Mouse (Mus musculus) heart, embryonic 11.5 days (tissue): ENCODE data around the gene Taf5l. TPM values are rescaled to one million over a fixed set of nuclear protein-coding genes. Genes with fewer than 3 reads are reported as not detected.

Experiments used
- ATAC-seq: fragments of 200-750 bp; cut with Nextera tagmentation; replicated peaks from 2 replicates; pipeline ENCODE4 v1.8.0; 2017; ENCODE audit warnings: moderate library complexity; ENCODE audit not compliant: insufficient number of reproducible peaks, low FRiP score, low TSS enrichment
- H3K27ac ChIP-seq: fragments of 300-500 bp; sonication (generic); 2 replicates; pipeline ENCODE4 v1.5.1; 2014; ENCODE audit warnings: mild to moderate bottlenecking, low read depth, low read length
- H3K27me3 ChIP-seq: fragments of 300-500 bp; sonication (generic); 2 replicates; pipeline ENCODE4 v1.6.1; 2014; ENCODE audit warnings: mild to moderate bottlenecking, low read length, mixed read lengths; ENCODE audit not compliant: control insufficient read depth, insufficient read depth
- H3K36me3 ChIP-seq: fragments of 300-500 bp; sonication (generic); 2 replicates; pipeline ENCODE4 v1.6.1; 2014; ENCODE audit warnings: mild to moderate bottlenecking, low read length, moderate library complexity, mixed read lengths; ENCODE audit not compliant: control insufficient read depth, insufficient read depth
- H3K4me1 ChIP-seq: fragments of 300-500 bp; sonication (generic); 2 replicates; pipeline ENCODE4 v1.6.1; 2014; ENCODE audit warnings: low read length; ENCODE audit not compliant: control insufficient read depth, insufficient read depth
- H3K4me2 ChIP-seq: fragments of 300-500 bp; sonication (generic); 2 replicates; pipeline ENCODE4 v1.6.1; 2014; ENCODE audit warnings: mild to moderate bottlenecking, moderate library complexity
- H3K4me3 ChIP-seq: fragments of 300-500 bp; sonication (generic); 2 replicates; pipeline ENCODE4 v1.5.1; 2014; ENCODE audit warnings: low read depth, low read length
- H3K9ac ChIP-seq: fragments of 300-500 bp; sonication (generic); 2 replicates; pipeline ENCODE4 v1.6.1; 2014; ENCODE audit warnings: mild to moderate bottlenecking, low read depth, low read length, moderate library complexity
- H3K9me3 ChIP-seq: fragments of 300-500 bp; sonication (generic); replicated peaks from 2 replicates; pipeline ENCODE4 v1.6.1; 2016; ENCODE audit warnings: low read length; ENCODE audit not compliant: control insufficient read depth
- WGBS: fragments of 180-500 bp; shearing (Covaris S2); extraction: QIAGEN DNeasy Blood & Tissue Kit; methylation state at CpG from one replicate; pipeline ENCODE4 v1.1.7; 2014; ENCODE audit not compliant: insufficient replicate concordance; 5-methylcytosine and 5-hydroxymethylcytosine counted together
- polyA plus RNA-seq: library from polyadenylated mRNA; unstranded; fragments of >200 nt; fragmentation: Nextera tagmentation; extraction: Ambion mirVana; gene quantifications from 2 replicates; pipeline ENCODE4 v1.2.1, GENCODE M21; 2014

The Taf5l gene
- polyA plus RNA-seq, 1 experiment from 2014 or later, result 31.2 TPM

GRCm38 (mm10) chr8:123982291-123982793 lies 38.9 kb downstream of the Taf5l start:
- peak overlapping the region; percentile 97 for H3K27ac ChIP-seq
- under 1% methylated on average over 44 of the region's 48 CpGs for WGBS
- H3K36me3 ChIP-seq, result no peaks in the 10 kb centered on the region
- H3K4me3 ChIP-seq, result peak overlapping the region; percentile 90
- ATAC-seq, result no peak
- H3K27me3 ChIP-seq, result no peaks in the 10 kb centered on the region
- no peaks in the 10 kb centered on the region for H3K9me3 ChIP-seq
- peak overlapping the region; percentile 94 for H3K4me2 ChIP-seq
- H3K4me1 ChIP-seq, result peaks cover 32% of the 10 kb centered on the region
- peak overlapping the region; percentile 96 for H3K9ac ChIP-seq

- WGBS, result 42% methylated on average over 4 of the region's 4 CpGs
- Histone ChIP-seq H3K4me1 (peaks cover 32% of the 10 kb centered on the region), H3K36me3 (no peaks in the 10 kb centered on the region), H3K4me3 (peak overlapping the region; percentile 90), H3K9ac (peak overlapping the region; percentile 96; the same call in 1 of the 2 replicates), H3K27me3 (no peaks in the 10 kb centered on the region), H3K27ac (peak overlapping the region; percentile 42), H3K9me3 (no peaks in the 10 kb centered on the region), H3K4me2 (peak overlapping the region; percentile 94)
- ATAC-seq, result no peak
Observed at GRCm38 (mm10) chr8:123981674-123982073, 39.5 kb downstream of the Taf5l start.

GRCm38 (mm10) chr8:123980239-123980638 lies 41.0 kb downstream of the Taf5l start:
- Histone ChIP-seq H3K9ac (peak overlapping the region; percentile 59), H3K36me3 (no peaks in the 10 kb centered on the region), H3K27ac (peak overlapping the region; percentile 86), H3K4me1 (peaks cover 32% of the 10 kb centered on the region), H3K4me2 (peak overlapping the region; percentile 44), H3K27me3 (no peaks in the 10 kb centered on the region), H3K9me3 (no peaks in the 10 kb centered on the region), H3K4me3 (peak overlapping the region; percentile 90)
- 49% methylated on average over 4 of the region's 4 CpGs for WGBS
- no peak for ATAC-seq

GRCm38 (mm10) chr8:123978926-123979325 lies 42.3 kb downstream of the Taf5l start:
- Histone ChIP-seq H3K9me3 (no peaks in the 10 kb centered on the region), H3K4me2 (peak overlapping the region; percentile 58), H3K9ac (peak overlapping the region; percentile 64), H3K4me1 (peaks cover 32% of the 10 kb centered on the region), H3K36me3 (no peaks in the 10 kb centered on the region), H3K27me3 (no peaks in the 10 kb centered on the region), H3K27ac (peak overlapping the region; percentile 86), H3K4me3 (peak overlapping the region; percentile 90)
- WGBS, result 18% methylated on average over 8 of the region's 8 CpGs
- peak; percentile 85 for ATAC-seq

- 30% methylated on average over 14 of the region's 14 CpGs for WGBS
- no peaks in the 10 kb centered on the region for H3K9me3 ChIP-seq
- H3K36me3 ChIP-seq, result no peaks in the 10 kb centered on the region
- H3K4me1 ChIP-seq, result peaks cover 32% of the 10 kb centered on the region
- no peaks in the 10 kb centered on the region for H3K27me3 ChIP-seq
- H3K9ac ChIP-seq, result peak overlapping the region; percentile 64
- H3K4me2 ChIP-seq, result peak overlapping the region; percentile 58
- peak overlapping the region; percentile 29 for H3K4me3 ChIP-seq
- no peak for ATAC-seq
- H3K27ac ChIP-seq, result peak overlapping the region; percentile 86
Observed at GRCm38 (mm10) chr8:123978166-123978838, 42.9 kb downstream of the Taf5l start.

- H3K4me1 ChIP-seq, result peaks cover 32% of the 10 kb centered on the region
- WGBS, result 86% methylated on average over 4 of the region's 4 CpGs
- H3K4me2 ChIP-seq, result peak overlapping the region; percentile 58
- peak overlapping the region; percentile 29 for H3K4me3 ChIP-seq
- no peaks in the 10 kb centered on the region for H3K27me3 ChIP-seq
- peak overlapping the region; percentile 86 for H3K27ac ChIP-seq
- no peaks in the 10 kb centered on the region for H3K36me3 ChIP-seq
- no peaks in the 10 kb centered on the region for H3K9me3 ChIP-seq
- ATAC-seq, result no peak
- 0 out of 2 replicates have a peak overlapping the region, but pooled peaks have one; percentile 34 for H3K9ac ChIP-seq
Observed at GRCm38 (mm10) chr8:123977499-123977898, 43.7 kb downstream of the Taf5l start.

- Histone ChIP-seq H3K9ac (no peak overlapping the region), H3K4me1 (peaks cover 11% of the 10 kb centered on the region), H3K4me2 (no peak overlapping the region), H3K4me3 (no peak overlapping the region), H3K36me3 (no peaks in the 10 kb centered on the region), H3K27me3 (no peaks in the 10 kb centered on the region), H3K27ac (no peak overlapping the region), H3K9me3 (no peaks in the 10 kb centered on the region)
- no peak for ATAC-seq
- 65% methylated on average over 1 of the region's 1 CpGs for WGBS
Observed at GRCm38 (mm10) chr8:123973495-123973894, 47.7 kb downstream of the Taf5l start.

- Histone ChIP-seq H3K9ac (no peak overlapping the region), H3K27me3 (no peaks in the 10 kb centered on the region), H3K4me3 (no peak overlapping the region), H3K9me3 (no peaks in the 10 kb centered on the region), H3K27ac (no peak overlapping the region), H3K36me3 (0 out of 2 replicates have a peak, but pooled peaks cover 10% of the 10 kb centered on the region), H3K4me2 (no peak overlapping the region), H3K4me1 (no peaks in the 10 kb centered on the region)
- ATAC-seq, result no peak
- WGBS, result 77% methylated on average over 2 of the region's 2 CpGs
Observed at GRCm38 (mm10) chr8:123966896-123967295, 54.3 kb downstream of the Taf5l start.

- peaks cover 21% of the 10 kb centered on the region; the same call in 1 of the 2 replicates for H3K36me3 ChIP-seq
- no peaks in the 10 kb centered on the region for H3K27me3 ChIP-seq
- ATAC-seq, result no peak
- 71% methylated on average over 1 of the region's 1 CpGs for WGBS
- no peak overlapping the region for H3K27ac ChIP-seq
- H3K9ac ChIP-seq, result no peak overlapping the region
- H3K4me2 ChIP-seq, result no peak overlapping the region
- no peaks in the 10 kb centered on the region for H3K4me1 ChIP-seq
- no peak overlapping the region for H3K4me3 ChIP-seq
- no peaks in the 10 kb centered on the region for H3K9me3 ChIP-seq
Observed at GRCm38 (mm10) chr8:123961371-123961770, 59.8 kb downstream of the Taf5l start.
